Mouse (Mus musculus) frontal cortex, postnatal 10 days (tissue): ENCODE measurements around the gene Ppp6r2.

Experiments used
- DNase-seq, 2 experiments: peaks; one replicate each; pipeline ENCODE4 v3.0.0; 2022; ENCODE audit warnings: low spot score in 2 of 2, mixed read lengths in 1 of 2

Gene Ppp6r2

DNA sequence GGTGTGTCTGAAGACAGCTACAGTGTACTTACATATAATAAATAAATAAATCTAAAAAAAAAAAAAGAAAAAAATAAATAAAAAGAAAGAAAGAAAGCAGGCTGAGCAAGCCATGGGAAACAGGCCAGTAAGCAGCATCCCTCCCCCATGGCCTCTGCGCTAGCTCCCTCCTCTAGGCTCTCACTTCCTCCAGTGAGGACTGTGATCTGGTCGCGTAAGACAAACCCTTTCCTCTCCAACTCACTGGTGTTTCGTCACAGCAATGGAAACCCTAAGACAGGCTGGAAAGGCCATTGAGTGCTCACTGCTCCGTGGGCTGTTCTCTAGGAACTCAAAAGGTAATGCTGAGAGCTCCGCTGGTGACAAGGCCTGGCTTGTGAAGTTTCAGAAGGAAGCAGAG is 37.7 kb downstream of the Ppp6r2 start:
- DNase-seq, result no peak

DNA sequence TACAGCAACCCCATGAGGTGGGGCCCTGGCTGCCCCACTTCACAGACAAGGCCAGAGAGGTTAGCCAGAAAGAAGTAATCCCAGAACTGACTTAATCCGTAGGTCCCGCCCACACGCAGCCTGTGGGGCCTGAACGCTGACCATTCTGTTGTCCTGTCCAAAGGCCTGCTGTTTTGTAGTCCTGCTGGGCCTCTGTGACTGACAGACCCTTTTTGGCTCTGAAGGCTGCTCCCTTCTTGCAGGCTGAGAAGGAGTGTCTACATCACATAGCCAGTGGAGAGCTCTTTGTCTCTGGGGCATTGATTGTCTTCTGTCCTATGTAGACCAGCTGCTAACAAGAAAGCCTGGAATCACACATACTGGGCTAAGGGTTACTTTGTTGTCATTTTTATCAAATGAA is 44.0 kb downstream of the Ppp6r2 start:
- no peak for DNase-seq

DNA sequence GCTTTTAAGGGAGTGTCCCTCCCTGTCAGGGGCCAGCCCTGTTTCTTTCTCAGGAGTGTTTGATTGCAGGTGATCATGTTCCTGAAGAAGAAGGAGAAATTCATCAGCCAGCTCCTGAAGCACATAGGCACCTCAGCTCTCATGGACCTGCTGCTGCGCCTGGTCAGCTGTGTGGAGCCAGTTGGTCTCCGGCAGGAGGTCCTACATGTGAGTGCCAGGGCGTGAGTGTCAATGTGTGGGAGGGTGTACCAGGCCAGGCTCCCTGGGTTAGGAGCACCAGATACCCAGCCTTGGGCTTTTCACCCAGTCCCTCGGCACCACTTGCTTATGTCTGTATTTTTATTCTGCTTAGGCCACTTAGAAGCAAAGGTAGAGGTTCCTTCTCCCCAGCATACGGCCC is 47.6 kb downstream of the Ppp6r2 start:
- DNase-seq, result no peak

DNA sequence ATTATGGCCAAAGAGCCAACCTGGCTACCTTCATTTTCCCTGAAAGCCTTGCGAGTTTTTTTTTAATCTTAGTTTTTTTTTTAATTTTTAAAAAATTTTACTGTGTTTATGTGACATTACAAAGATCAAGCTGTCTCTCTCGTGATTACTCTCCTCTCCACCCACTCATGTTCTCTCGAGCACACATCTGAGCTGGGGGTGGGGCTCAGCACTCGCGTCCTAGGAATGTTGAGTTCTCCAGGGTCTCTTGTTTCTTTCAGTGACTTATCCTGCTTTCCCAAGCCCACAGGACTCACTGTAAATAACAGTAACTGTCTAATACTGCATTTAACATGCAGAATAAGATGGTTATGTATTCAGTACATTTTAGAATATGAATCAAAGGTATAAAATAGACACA is 53.1 kb downstream of the Ppp6r2 start:
- DNase-seq, result no peak

DNA sequence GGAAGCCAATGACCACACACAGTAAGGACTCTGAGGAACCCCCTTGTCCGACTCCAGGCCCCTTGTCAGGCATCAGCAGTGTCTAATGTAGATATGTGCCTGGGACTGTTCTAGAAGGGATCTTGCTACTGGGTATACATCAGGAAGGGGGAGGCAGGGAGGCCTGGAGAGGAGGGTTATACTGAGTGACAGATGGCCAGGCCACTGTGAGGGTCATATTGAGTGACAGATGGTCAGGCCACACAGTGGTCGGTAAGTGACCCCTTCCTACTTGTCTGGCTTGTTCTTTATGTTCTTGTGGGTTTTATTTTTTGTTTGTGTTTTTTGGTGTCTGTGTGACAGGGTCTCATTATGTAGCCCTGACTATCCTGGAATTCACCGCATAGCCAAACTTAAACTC is 64.1 kb downstream of the Ppp6r2 start:
- no peak for DNase-seq

DNA sequence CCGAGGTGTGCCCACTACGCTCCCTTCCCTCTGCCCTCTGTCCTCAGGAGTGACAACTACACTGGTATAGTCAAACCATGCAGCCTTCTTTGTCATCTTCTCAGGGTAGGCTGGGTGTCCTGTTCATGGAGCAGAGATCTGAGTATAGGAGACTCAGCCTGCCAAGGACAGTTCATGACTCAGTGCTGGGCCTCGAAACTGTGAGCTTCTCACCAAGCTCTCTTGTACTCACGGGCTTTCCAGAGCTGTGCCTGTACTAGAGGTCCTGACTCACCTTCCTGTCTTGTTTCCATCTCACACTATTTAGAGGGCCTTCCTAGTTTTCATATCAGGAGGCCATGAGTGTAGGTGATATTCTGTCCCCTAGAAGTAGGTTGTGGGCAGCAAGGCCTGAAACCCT is 66.0 kb downstream of the Ppp6r2 start:
- no peak for DNase-seq

DNA sequence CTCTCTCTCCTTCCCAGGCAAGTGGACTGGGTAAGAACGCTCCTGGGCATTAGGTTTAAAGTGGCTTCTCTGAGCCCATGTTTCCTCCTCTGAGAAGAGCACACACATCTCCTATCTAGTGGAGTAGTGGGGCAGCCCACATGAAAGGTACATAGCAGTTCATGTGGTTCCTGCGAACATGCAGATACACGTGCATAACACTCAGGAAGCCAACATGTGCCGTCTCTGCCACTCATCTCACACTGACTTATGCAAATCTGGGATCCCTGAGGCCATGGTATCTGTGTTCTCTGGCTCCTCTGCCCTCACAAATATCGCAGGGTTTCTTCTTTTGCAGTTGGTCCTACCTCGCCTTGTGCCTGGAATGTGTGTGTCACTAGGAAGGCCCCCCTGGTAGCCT is 71.2 kb downstream of the Ppp6r2 start:
- DNase-seq, result no peak

DNA sequence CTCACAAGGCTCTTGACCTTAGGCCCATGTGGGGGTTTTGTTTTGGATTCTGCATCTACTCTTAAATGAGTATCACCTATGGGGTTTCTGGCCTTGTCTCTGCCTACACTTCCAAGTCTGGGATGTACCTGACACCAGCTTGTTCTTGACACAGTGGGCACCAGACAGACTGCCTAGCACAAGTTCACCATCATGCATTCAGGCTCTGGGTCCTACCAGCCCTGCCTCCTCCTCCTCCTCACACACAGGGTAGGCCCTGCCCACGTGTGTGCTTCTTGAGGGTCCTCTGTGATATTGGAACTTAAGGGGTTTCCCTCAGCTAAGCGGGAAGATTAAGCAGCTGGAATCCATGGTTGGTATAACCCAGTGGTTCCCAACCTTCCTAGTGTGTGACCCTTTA is 72.7 kb downstream of the Ppp6r2 start:
- DNase-seq, result no peak

DNA sequence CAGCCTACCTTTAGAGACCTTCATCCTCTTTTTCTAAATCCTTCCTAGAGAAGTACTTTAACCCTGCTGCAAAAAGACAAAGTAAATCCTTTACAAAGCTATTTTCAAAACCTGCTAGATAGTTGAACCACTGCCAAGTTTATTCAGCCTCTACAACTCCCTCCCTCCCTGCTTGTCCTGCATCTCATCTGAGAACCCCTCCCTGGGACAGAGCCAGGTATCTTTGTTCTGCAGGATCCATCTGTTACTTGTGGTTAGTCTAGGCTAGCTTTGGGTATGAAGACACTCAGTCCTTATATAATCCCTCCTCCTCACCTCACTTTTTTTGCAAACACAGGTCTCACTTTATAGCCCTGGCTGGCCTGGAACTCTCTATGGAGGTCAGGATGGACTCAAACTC is 73.7 kb downstream of the Ppp6r2 start:
- no peak for DNase-seq

DNA sequence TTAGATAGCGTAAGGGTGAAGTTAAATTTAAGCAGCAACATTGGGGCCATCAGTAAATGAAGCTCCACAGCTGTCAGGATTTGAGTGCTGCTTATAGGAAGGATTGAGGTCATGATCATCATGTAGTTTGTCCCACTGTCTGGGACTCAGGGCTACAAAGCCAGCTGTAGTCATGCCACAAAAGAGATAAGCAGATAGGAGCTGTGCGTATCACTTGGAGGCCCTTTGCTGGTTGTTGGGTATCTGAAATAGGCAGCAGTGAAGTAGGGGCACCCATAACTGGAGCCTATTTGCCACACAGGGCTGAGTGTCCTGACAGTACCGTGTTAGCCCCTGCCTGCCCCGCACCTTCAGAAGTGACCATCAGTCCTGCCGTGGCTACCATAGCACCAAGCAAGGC is 74.1 kb downstream of the Ppp6r2 start:
- no peak for DNase-seq

DNA sequence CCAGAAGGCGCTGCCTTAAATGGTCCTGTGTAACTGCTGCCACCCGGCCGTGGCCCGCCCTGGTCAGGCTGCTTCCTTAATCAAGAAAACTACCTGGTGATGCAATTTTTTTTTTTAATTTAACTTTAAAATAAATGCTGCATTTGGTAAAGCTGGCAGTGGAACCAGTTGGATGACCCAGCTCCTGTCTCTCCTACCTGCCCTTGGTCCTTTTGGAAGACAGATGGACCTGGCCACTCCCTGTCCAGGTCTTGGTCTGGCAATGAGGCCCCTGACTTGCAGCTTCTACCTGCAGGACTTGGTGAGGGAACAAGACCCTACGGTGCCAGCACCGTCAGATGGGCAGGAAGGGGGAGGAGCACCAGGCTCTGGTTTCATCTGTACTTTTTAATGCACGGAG is 74.8 kb downstream of the Ppp6r2 start:
- no peak for DNase-seq

DNA sequence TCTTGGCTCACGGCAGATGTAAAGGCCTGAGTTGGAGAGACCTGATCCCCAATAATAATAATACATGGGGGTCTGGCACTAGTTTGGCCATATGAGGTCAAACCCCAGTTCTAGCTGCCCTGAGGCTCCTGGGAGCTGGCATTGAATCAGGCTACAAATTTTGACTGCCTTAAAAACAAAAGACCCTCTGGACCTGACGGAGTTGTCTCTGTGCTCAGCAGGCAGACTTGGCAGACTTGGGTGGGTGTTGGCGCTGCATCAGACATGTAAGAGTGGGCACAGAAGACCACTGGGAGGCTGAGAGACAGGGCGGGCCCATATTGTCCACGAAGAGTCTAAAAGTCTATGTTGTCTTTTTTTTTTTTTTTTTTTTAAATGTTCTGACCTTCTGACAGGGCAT is 75.2 kb downstream of the Ppp6r2 start:
- no peak for DNase-seq

DNA sequence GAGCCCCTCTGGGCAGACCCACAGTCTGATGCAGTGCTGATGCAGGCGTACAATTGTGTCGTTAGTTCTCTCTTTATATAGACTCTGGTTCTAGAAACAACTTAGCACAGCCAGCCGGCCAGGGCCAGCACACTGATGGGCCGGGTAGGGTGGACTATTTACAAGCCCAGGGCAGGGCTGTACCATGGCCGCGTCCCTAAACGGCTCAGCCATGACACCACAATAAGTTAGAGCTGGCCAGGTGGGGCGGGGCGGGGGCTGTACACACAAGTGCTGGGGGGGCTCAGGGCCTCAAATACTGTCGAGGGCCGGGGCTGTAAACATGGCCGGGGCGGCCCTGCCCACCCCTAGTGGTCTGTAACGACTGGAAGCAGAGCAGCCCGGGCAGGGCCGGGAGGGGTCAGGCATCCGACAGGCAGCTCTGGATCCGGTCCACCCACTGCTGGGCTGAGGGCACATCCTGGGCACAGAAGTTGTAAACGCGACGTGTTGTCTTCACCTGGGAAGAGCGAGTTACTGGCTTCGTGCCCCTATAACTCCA is 76.9 kb downstream of the Ppp6r2 start:
- no peak for DNase-seq

DNA sequence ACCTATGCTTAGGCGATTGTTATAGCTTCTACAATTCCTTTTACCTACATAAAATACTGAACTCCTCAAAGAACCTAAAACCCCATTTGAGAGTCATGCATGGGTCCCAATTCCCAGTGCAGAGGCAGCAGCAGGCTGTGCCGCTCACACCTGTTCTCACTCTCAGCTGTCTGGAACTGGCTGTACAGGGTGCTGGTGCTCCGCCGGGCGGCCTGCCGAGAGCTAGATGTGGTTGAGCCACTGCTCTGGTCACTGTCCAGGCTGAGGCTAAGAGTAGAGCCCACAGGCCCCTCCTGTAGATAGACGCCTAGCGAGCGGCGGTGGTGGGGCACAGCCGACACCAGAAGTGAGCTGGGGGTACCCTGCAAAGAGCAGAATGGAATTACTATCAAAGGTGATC is 78.1 kb downstream of the Ppp6r2 start:
- no peak for DNase-seq

DNA sequence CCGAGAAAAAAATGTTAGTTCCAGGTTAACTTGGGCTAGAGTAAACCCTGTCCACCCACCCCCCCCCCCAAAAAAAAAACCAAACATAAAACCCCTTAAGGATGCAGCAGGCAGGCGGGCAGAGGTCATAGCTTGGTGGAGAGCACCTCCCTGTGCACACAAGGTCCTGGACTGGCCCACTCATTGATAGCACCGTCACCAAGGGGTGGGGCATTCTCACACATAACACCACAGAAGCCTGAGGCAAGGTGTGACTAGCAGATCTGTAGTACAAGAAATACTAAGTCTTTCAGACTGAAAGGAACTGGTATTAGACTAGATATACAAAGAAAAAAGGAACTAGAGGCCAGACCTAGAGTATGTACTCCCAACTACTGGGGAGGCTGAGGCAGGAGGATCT is 80.2 kb downstream of the Ppp6r2 start:
- no peak for DNase-seq

DNA sequence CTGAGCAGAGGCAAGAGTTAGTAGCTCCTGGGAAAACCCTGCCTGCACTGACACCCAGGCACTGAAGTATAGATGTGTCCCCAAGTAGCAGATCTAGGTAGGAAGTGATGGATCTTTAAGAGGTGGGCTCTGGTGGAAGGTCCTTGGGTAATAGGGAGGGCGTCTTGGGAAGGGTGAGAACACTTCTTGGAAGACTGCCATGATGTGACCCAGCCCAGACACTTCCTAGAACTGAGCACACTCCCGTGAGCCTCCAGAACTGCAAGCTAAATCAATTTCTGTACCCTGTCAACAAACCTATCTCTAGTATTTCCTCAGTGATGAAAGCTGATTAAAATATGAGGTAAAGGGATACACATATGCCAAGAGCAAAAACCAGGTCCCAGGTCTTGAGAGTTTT is 81.4 kb downstream of the Ppp6r2 start:
- DNase-seq, result no peak

DNA sequence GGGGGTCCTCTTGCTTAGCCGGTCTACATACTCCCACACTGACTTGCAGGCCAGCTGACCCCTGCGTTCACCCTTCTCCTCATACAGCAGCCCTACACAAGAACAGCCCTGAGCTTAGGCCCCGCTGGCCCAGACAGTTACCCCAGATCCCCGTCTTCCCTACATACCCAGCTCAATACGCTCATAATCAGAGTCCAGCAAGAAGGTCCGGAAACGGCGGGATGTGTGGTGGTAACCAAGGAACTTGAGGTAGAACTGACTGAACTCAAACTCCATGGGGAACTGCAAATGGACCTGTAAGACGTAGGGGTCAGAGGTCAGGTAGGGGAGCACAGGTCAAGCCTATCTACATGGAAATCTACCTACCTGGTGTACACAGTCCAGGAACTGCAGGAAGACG is 82.4 kb downstream of the Ppp6r2 start:
- DNase-seq, result no peak

DNA sequence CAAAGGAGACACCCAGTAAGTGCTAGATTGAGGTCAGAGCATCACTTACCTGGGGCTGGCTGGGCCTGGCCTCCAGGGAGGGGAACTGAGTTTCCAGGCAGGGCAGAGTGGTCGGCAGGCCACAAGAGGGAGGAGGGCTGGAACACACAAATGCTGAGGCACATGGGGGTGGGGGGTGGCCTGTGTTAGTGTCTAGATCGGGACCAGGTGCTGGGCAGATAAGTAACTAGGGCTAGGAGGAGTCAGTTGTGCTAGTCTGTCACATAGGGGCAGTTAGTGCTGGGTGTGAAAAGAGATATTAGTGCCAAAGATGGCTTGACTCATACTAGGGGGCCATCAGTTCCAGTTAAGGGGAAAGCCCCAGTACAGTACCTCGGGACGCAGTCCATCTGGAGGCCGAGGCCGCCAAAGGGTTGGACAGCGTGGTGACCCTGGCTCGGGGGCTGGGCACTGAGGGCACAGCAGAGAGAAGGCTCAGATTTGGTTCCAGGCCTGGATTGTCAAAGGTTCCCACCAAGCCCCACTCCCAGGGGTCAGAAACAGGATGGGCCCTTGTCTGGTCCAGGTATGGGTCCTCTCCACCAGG is 84.3 kb downstream of the Ppp6r2 start:
- no peak for DNase-seq

DNA sequence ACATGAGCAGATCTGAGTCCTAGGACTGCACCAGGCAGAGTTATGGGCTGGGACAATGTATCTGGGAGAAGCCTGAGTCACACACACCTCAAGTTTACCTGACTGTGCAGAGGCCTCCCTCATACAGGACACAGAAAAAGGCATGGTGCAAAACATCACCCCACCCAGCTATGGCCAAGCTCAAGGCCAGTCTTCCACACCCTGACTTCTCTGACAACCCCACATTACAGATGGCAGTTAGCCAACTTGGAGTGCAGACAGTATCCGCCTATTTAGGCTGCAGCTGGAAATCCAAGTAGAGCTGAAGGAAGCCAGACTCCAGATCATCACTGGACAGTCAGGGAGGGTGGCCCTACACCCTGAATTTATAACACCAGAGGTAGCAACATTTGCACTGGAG is 85.1 kb downstream of the Ppp6r2 start:
- no peak for DNase-seq

DNA sequence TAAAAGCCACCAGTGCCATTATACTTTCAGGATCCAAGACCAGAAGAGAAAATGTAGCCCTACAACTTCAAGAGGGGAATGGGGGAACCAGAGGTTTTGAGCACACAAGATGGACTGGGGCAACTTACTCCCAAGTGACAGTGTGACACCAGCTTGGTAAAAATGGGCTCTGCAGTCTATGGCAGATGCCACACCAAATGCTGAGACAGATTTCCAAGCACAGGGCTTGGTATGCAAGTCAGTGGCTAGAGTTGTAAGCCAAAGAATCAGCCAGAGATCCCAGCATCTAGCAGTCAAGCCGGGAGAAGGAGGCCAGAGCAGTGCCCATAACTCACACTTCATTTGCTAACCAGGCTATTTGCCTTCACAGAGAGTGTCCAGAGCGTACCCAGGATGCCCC is 86.3 kb downstream of the Ppp6r2 start:
- no peak for DNase-seq

DNA sequence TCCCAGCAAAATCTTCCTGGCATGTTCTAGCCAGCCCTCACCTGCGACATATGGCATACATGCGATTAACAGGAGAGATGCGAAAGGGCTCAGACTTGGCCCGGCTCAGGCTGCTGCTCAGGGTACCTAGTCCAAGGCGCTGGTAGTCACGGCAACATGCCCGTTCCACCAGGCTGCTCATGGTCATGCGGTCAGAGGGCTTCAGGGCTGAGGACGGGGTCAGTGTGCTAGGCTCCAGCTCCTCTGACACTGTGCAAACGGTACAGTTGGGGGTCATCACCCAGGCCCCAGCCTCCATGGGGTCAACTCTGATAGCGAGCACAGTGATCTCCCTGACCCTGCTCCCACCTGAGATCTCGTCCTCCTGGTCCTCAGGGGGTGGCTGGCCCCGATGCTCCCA is 88.8 kb downstream of the Ppp6r2 start:
- no peak for DNase-seq

DNA sequence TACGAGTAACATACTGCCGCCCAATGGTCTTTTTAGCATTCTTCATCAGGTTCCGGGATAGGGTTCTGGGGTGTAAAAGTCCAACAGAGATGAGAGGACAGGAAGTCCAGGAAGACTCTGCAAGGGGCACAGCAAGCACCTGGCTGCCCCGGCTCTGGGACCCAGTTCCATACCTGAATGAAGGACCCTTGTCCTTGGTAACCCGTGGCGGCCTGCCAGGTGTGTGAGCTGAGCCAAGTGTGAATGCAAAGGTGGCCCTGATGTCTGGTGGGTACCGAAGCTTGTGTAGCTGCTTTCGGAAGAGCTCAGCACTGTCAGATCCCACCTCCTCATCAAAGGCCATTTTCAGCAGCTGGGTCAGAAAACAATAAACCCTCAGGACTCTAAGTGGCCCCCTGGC is 89.2 kb downstream of the Ppp6r2 start:
- no peak for DNase-seq

DNA sequence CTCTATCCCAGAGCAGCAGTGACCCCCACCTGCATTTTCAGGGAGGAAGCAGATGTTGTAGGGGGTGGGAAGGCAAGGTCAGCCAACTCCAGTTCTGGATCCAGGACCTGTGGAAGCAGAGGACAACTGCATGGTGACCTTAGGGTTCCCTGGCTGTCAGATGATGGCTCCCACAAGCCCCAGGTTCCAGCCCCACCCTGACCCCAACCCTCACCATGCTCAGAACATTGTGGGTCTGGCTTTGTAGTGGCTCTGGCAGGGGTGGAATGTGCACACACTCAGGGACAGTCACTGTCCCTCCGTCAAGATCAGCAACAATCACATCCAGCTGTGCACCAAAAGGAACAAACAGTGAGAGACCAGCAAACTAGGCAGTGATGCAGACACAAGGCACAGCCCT is 94.6 kb downstream of the Ppp6r2 start:
- no peak for DNase-seq

DNA sequence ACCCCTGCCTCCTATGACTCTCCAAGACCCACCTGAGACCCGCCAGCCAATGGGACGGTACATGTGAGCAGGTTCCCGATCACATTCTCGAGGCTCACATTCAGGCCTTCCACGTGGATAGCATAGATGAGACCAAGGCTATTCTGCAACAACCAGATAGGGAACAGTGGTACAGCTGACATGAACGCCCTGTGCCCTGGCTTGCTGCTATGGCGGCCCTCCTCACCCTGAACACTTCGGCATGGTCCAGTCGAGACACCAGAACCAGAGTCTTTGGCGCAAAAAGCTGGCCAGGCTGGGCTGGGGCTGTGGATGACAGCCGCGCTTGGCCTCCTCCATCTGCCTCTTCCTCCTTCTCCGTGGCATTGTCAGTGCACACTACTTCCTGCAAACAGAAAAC is 96.1 kb downstream of the Ppp6r2 start:
- DNase-seq, result no peak
